Mouse (Mus musculus) neural tube, embryonic 15.5 days (tissue): ENCODE results near the gene Klhl22. TPM values are rescaled to one million over a fixed set of nuclear protein-coding genes. Genes with fewer than 3 reads are reported as not detected.
A peak's percentile ranks its signal among the peaks of the same experiment; 100 is the strongest.

Source experiments
- ATAC-seq: fragments of 200-750 bp; cut with Nextera tagmentation; 2 replicates; pipeline ENCODE4 v1.8.0; 2017; ENCODE audit warnings: mild to moderate bottlenecking, moderate TSS enrichment, moderate library complexity; ENCODE audit not compliant: low FRiP score
- H3K27ac ChIP-seq: fragments of 300-500 bp; sonication (generic); replicated peaks from 2 replicates; pipeline ENCODE4 v1.5.1; 2015; ENCODE audit warnings: mild to moderate bottlenecking, inconsistent platforms
- H3K27me3 ChIP-seq: fragments of 300-500 bp; sonication (generic); replicated peaks from 2 replicates; pipeline ENCODE4 v1.6.1; 2015; ENCODE audit warnings: inconsistent platforms
- H3K36me3 ChIP-seq: fragments of 300-500 bp; sonication (generic); 2 replicates; pipeline ENCODE4 v1.6.1; 2015; ENCODE audit warnings: inconsistent platforms
- H3K4me1 ChIP-seq: fragments of 300-500 bp; sonication (generic); 2 replicates; pipeline ENCODE4 v1.6.1; 2015; ENCODE audit warnings: inconsistent platforms
- H3K4me2 ChIP-seq: fragments of 300-500 bp; sonication (generic); 2 replicates; pipeline ENCODE4 v1.6.1; 2015; ENCODE audit warnings: inconsistent platforms, mild to moderate bottlenecking, moderate library complexity
- H3K4me3 ChIP-seq: fragments of 300-500 bp; sonication (generic); replicated peaks from 2 replicates; pipeline ENCODE4 v1.5.1; 2015; ENCODE audit warnings: mild to moderate bottlenecking, inconsistent platforms
- H3K9ac ChIP-seq: fragments of 300-500 bp; sonication (generic); replicated peaks from 2 replicates; pipeline ENCODE4 v1.6.1; 2015; ENCODE audit warnings: mild to moderate bottlenecking, inconsistent platforms
- H3K9me3 ChIP-seq: fragments of 300-500 bp; sonication (generic); replicated peaks from 2 replicates; pipeline ENCODE4 v1.6.1; 2016; ENCODE audit warnings: inconsistent platforms
- WGBS: fragments of 180-500 bp; shearing (Covaris S2); methylation state at CpG from one replicate; pipeline ENCODE4 v1.1.7; 2015; ENCODE audit warnings: mixed read lengths; 5-methylcytosine and 5-hydroxymethylcytosine counted together
- polyA plus RNA-seq: library from polyadenylated mRNA; unstranded; fragments of >200 nt; fragmentation: Nextera tagmentation; extraction: Ambion mirVana; gene quantifications from 2 replicates; pipeline ENCODE4 v1.2.1, GENCODE M21; 2015

Klhl22 gene
- polyA plus RNA-seq, 1 experiment from 2014 or later: 89.1 TPM

- 9% methylated on average over 33 of the region's 33 CpGs for WGBS
Observed at GRCm38 (mm10) chr16:17803675-17804448, 44.4 kb downstream of the Klhl22 start.

GRCm38 (mm10) chr16:17804449-17804912 lies 45.1 kb downstream of the Klhl22 start:
- peak overlapping the region; percentile 39 for H3K4me3 ChIP-seq
- H3K27ac ChIP-seq: no peak overlapping the region
- 1% methylated on average over 33 of the region's 33 CpGs for WGBS
- H3K36me3 ChIP-seq: no peaks in the 10 kb centered on the region
- no peaks in the 10 kb centered on the region for H3K9me3 ChIP-seq
- ATAC-seq: no peak
- H3K9ac ChIP-seq: no peak overlapping the region
- peak overlapping the region; percentile 70 for H3K4me2 ChIP-seq
- H3K4me1 ChIP-seq: peaks cover 58% of the 10 kb centered on the region
- H3K27me3 ChIP-seq: peaks cover 67% of the 10 kb centered on the region

More at GRCm38 (mm10) chr16:17803675-17804448, 44.4 kb downstream of the Klhl22 start:
- Histone ChIP-seq H3K27ac (no peak overlapping the region), H3K4me3 (peak overlapping the region; percentile 39), H3K4me2 (peak overlapping the region; percentile 70), H3K4me1 (peaks cover 57% of the 10 kb centered on the region), H3K36me3 (no peaks in the 10 kb centered on the region), H3K9ac (no peak overlapping the region; the same call in 1 of the 2 replicates), H3K9me3 (no peaks in the 10 kb centered on the region), H3K27me3 (peaks cover 73% of the 10 kb centered on the region)
- ATAC-seq: no peak

GRCm38 (mm10) chr16:17804982-17805381 lies 45.6 kb downstream of the Klhl22 start:
- WGBS: 12% methylated on average over 7 of the region's 7 CpGs
- Histone ChIP-seq H3K4me3 (peak overlapping the region; percentile 39), H3K36me3 (no peaks in the 10 kb centered on the region), H3K9me3 (no peaks in the 10 kb centered on the region), H3K9ac (no peak overlapping the region), H3K4me2 (peak overlapping the region; percentile 70), H3K27me3 (peaks cover 62% of the 10 kb centered on the region), H3K27ac (no peak overlapping the region), H3K4me1 (peaks cover 63% of the 10 kb centered on the region)
- no peak for ATAC-seq

- ATAC-seq: peak; percentile 25; the same call in 1 of the 2 replicates
- Histone ChIP-seq H3K4me1 (peaks cover 66% of the 10 kb centered on the region), H3K4me3 (peak overlapping the region; percentile 65), H3K27me3 (peaks cover 52% of the 10 kb centered on the region), H3K27ac (peak overlapping the region; percentile 92), H3K9me3 (no peaks in the 10 kb centered on the region), H3K4me2 (peak overlapping the region; percentile 96), H3K36me3 (no peaks in the 10 kb centered on the region), H3K9ac (peak overlapping the region; percentile 87)
- WGBS: 4% methylated on average over 48 of the region's 50 CpGs
Observed at GRCm38 (mm10) chr16:17806581-17807191, 47.3 kb downstream of the Klhl22 start.

GRCm38 (mm10) chr16:17807192-17808009 lies 48.0 kb downstream of the Klhl22 start:
- Histone ChIP-seq H3K4me3 (peak overlapping the region; percentile 65), H3K9me3 (no peaks in the 10 kb centered on the region), H3K4me1 (peaks cover 59% of the 10 kb centered on the region), H3K27ac (peak overlapping the region; percentile 92), H3K9ac (peak overlapping the region; percentile 87), H3K4me2 (peak overlapping the region; percentile 96), H3K36me3 (no peaks in the 10 kb centered on the region), H3K27me3 (peaks cover 46% of the 10 kb centered on the region)
- WGBS: 2% methylated on average over 73 of the region's 73 CpGs
- peak; percentile 86 for ATAC-seq

GRCm38 (mm10) chr16:17809125-17809524 lies 49.7 kb downstream of the Klhl22 start:
- 83% methylated on average over 4 of the region's 4 CpGs for WGBS
- Histone ChIP-seq H3K4me3 (no peak overlapping the region), H3K4me2 (no peak overlapping the region), H3K27me3 (peaks cover 45% of the 10 kb centered on the region), H3K9ac (no peak overlapping the region), H3K4me1 (peaks cover 42% of the 10 kb centered on the region), H3K9me3 (no peaks in the 10 kb centered on the region), H3K36me3 (no peaks in the 10 kb centered on the region), H3K27ac (peak overlapping the region; percentile 43; the same call in 1 of the 2 replicates)
- no peak for ATAC-seq

GRCm38 (mm10) chr16:17809711-17810110 lies 50.3 kb downstream of the Klhl22 start:
- H3K9me3 ChIP-seq: no peaks in the 10 kb centered on the region
- 17% methylated on average over 7 of the region's 7 CpGs for WGBS
- H3K27me3 ChIP-seq: peaks cover 44% of the 10 kb centered on the region
- no peak overlapping the region for H3K9ac ChIP-seq
- peaks cover 36% of the 10 kb centered on the region for H3K4me1 ChIP-seq
- H3K4me3 ChIP-seq: no peak overlapping the region
- H3K4me2 ChIP-seq: no peak overlapping the region
- H3K27ac ChIP-seq: peak overlapping the region; percentile 43
- ATAC-seq: no peak
- no peaks in the 10 kb centered on the region for H3K36me3 ChIP-seq

GRCm38 (mm10) chr16:17812120-17812519 lies 52.7 kb downstream of the Klhl22 start:
- peaks cover 36% of the 10 kb centered on the region for H3K27me3 ChIP-seq
- peaks cover 38% of the 10 kb centered on the region for H3K4me1 ChIP-seq
- no peak overlapping the region for H3K9ac ChIP-seq
- no peak overlapping the region for H3K4me2 ChIP-seq
- no peak overlapping the region for H3K4me3 ChIP-seq
- H3K27ac ChIP-seq: no peak overlapping the region
- H3K9me3 ChIP-seq: no peaks in the 10 kb centered on the region
- no peak for ATAC-seq
- no peaks in the 10 kb centered on the region for H3K36me3 ChIP-seq
- WGBS: 8% methylated on average over 5 of the region's 5 CpGs

- WGBS: 61% methylated on average over 4 of the region's 4 CpGs
- Histone ChIP-seq H3K27ac (no peak overlapping the region), H3K9me3 (no peaks in the 10 kb centered on the region), H3K4me1 (peaks cover 30% of the 10 kb centered on the region), H3K36me3 (no peaks in the 10 kb centered on the region), H3K4me2 (no peak overlapping the region), H3K4me3 (no peak overlapping the region), H3K9ac (no peak overlapping the region), H3K27me3 (peaks cover 40% of the 10 kb centered on the region)
- no peak for ATAC-seq
Observed at GRCm38 (mm10) chr16:17813173-17813572, 53.8 kb downstream of the Klhl22 start.

GRCm38 (mm10) chr16:17815411-17816402 lies 56.3 kb downstream of the Klhl22 start:
- WGBS: 1% methylated on average over 63 of the region's 63 CpGs
- H3K4me3 ChIP-seq: peak overlapping the region; percentile 49
- no peaks in the 10 kb centered on the region for H3K36me3 ChIP-seq
- peaks cover 17% of the 10 kb centered on the region for H3K4me1 ChIP-seq
- peak overlapping the region; percentile 77 for H3K4me2 ChIP-seq
- ATAC-seq: peak; percentile 91
- H3K9ac ChIP-seq: peak overlapping the region; percentile 52
- peaks cover 41% of the 10 kb centered on the region for H3K27me3 ChIP-seq
- H3K9me3 ChIP-seq: no peaks in the 10 kb centered on the region
- peak overlapping the region; percentile 72 for H3K27ac ChIP-seq
